Mouse (Mus musculus): ENCODE measurements around the gene Cuta.

GRCm38 (mm10) chr17:26939973-26940300 lies 568 bp upstream of the Cuta start:
- TF ChIP-seq E2F4 (IDR thresholded peaks at IDR 0.05; ENCODE audit: insufficient read depth) (no peak), SRF (IDR thresholded peaks at IDR 0.05; ENCODE audit: control insufficient read depth, insufficient read length, low read depth) (no peak), MAX (IDR thresholded peaks at IDR 0.05; ENCODE audit: low read depth) (no peak), TCF12 (IDR thresholded peaks at IDR 0.05; ENCODE audit: insufficient read depth, poor library complexity, severe bottlenecking) (no peak), MYOD1 (IDR thresholded peaks at IDR 0.05; ENCODE audit: control insufficient read depth in 1 of 3, insufficient read length in 2 of 3, low read depth in 2 of 3) (peak in 1 of 3 experiments; percentile 0), POLR2AphosphoS2 (IDR thresholded peaks at IDR 0.05; ENCODE audit: insufficient read length, low read depth) (no peak)
